Mouse (Mus musculus) cortical plate, adult 2 months (tissue): ENCODE measurements at regions not wholly inside any gene's neighbourhood (a gene's known extent, or its start where the extent isn't known, plus 50 kb on each side); places are given as distances from the start of the nearest gene placed in this dataset.

Experiments
- CTCF ChIP-seq: fragments of 200-500 bp; IDR thresholded peaks from 2 replicates; pipeline ENCODE4 v1.5.1; 2011; ENCODE audit warnings: mild to moderate bottlenecking, control low read depth, low read length; ENCODE audit not compliant: insufficient read depth; ENCODE audit errors: extremely low read depth
- POLR2A ChIP-seq: fragments of 200-500 bp; IDR thresholded peaks from 2 replicates; pipeline ENCODE4 v1.6.1; 2011; ENCODE audit warnings: mild to moderate bottlenecking, low read length, control low read depth; ENCODE audit not compliant: insufficient read depth; ENCODE audit errors: extremely low read depth

- TF ChIP-seq CTCF (no peak), POLR2A (no peak)
Observed at GRCm38 (mm10) chr6:117268376-117268775, 100.0 kb downstream of the Cxcl12 start.
